8 mouse cellular contexts compared by ENCODE assay signal in genomic region chr5:7820592-7820991, GRCm38 (mm10).
DNase-seq lines count a peak whose midpoint lies in the region.

No protein-coding gene starts in this region.

- DNase-seq in cerebellum, postnatal 10 days: peak; percentile 44 to 57
- DNase-seq in cerebellum, adult 9-10 months: no peak
- DNase-seq in layer of hippocampus, adult 18-20 months (ENCODE audit: low spot score in 2 of 2): peak; percentile 1 to 53
- DNase-seq in layer of hippocampus, adult 9-11 months: no peak
- DNase-seq in thymus, postnatal 0 days (ENCODE audit: low spot score): peak; percentile 4
- no peak for DNase-seq in thymus, adult 18-20 months
- no peak for DNase-seq in c-Kit-positive CD71-positive TER-119-positive erythroid progenitor cells, embryonic 14.5 days (ENCODE audit: low spot score)
- no peak for DNase-seq in thymus, postnatal 14 days

Comparison
In these comparisons a context has a peak if more than half of its experiments do, and no peak if none do; other contexts are left out.
1. DNase-seq: peak in cerebellum, postnatal 10 days (2 of 2), layer of hippocampus, adult 18-20 months (2 of 2) and thymus, postnatal 0 days (single experiment); none in cerebellum, adult 9-10 months (single experiment), layer of hippocampus, adult 9-11 months (single experiment), thymus, adult 18-20 months (0 of 2), c-Kit-positive CD71-positive TER-119-positive erythroid progenitor cells, embryonic 14.5 days (single experiment) and thymus, postnatal 14 days (single experiment).